Mouse (Mus musculus) brain, embryonic 14.5 days (tissue): Measurements from ENCODE around the gene Rorc.

Source experiments
- CTCF ChIP-seq: fragments of 200-500 bp; IDR thresholded peaks from 2 replicates; pipeline ENCODE4 v1.5.1; 2012; ENCODE audit warnings: inconsistent platforms, mild to moderate bottlenecking, moderate library complexity, borderline replicate concordance; ENCODE audit not compliant: insufficient read depth, insufficient read length; ENCODE audit errors: extremely low read depth
- POLR2A ChIP-seq: fragments of 200-500 bp; IDR thresholded peaks from 2 replicates; pipeline ENCODE4 v1.6.1; 2012; ENCODE audit warnings: mild to moderate bottlenecking, inconsistent platforms, borderline replicate concordance; ENCODE audit not compliant: poor library complexity, insufficient read depth, insufficient read length, severe bottlenecking; ENCODE audit errors: extremely low read depth

- TF ChIP-seq POLR2A (no peak), CTCF (no peak)
Observed at GRCm38 (mm10) chr3:94334442-94334841, 38.2 kb upstream of the Rorc start.
